Mouse (Mus musculus): ENCODE results near the gene 4921524J17Rik.
A peak's percentile ranks its signal among the peaks of the same experiment; 100 is the strongest.

4921524J17Rik gene

GRCm38 (mm10) chr8:85435736-85436135 is 3.1 kb upstream of the 4921524J17Rik start:
- no peak for DNase-seq

GRCm38 (mm10) chr8:85434817-85435216 is 2.2 kb upstream of the 4921524J17Rik start:
- no peak for DNase-seq

- no peak for DNase-seq
Observed at GRCm38 (mm10) chr8:85433017-85433393, 372 bp upstream of the 4921524J17Rik start.

- no peak for DNase-seq
Observed at GRCm38 (mm10) chr8:85431281-85432167, 1.1 kb downstream of the 4921524J17Rik start.

GRCm38 (mm10) chr8:85430801-85431200 is 1.8 kb downstream of the 4921524J17Rik start:
- DNase-seq, result no peak

DNA sequence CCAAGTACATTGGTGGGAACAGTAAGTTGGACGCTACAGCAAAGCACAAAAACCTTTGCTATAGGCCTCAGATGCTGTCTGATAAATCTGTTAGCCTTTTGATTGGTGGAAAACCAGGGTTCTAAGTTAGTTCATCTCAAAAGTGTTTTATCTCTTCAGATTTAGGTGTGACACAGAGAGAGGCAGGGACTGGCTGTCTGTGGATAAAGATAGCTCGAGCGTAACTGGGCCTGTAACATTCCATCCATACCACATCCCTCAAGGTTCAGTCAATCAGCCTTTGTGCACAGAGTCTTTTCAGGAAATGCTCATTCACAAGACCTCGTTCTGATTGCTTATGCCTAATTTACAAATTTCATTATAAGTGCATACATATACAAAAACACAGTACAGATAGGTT is 3.4 kb downstream of the 4921524J17Rik start:
- DNase-seq, result no peak

DNA sequence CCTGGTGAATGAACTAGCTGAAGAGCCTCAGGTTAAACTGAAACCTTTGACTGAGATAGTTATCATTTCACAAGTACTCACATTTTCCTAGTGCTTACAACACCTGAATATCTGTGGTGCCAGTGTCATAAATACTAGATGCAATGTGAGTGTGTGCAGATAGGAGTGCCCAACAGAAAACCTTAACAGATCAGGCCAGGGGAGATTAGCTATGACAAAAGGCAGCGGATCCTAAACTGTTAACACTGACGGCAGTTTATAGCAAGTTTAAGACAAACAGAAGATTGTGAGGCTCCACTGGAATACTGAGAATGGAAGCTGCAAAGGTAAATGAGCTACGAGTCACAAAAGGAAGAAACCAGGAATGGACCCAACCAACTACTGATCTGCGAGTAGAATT is 5.6 kb downstream of the 4921524J17Rik start:
- no peak for DNase-seq

GRCm38 (mm10) chr8:85421329-85421728 is 11.3 kb downstream of the 4921524J17Rik start:
- no peak for DNase-seq

GRCm38 (mm10) chr8:85408526-85408925 is 24.1 kb downstream of the 4921524J17Rik start:
- no peak for DNase-seq

DNA sequence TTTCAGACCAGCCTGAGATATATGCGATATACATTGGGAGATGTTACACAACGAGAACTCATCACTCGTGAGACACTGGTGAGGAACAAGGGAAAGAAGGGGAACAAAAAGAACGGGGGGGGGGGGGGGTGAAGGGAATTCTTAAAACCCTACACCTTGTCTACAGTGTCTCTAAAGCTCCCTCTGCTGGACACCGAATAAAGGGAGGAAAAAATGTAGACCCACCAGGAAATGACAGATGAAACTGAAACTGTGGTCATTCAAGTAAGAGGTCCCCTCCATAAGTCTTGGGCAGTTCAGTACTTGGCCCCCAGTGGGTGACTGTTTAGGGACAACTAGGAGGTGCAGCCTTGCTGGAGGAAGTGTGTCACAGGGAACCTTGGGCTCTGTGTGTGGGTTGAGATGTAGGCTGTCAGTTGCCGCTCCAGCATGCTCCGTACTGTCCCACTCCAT is 24.6 kb downstream of the 4921524J17Rik start:
- peak; percentile 13 for DNase-seq

GRCm38 (mm10) chr8:85405961-85406360 is 26.7 kb downstream of the 4921524J17Rik start:
- no peak for DNase-seq

DNA sequence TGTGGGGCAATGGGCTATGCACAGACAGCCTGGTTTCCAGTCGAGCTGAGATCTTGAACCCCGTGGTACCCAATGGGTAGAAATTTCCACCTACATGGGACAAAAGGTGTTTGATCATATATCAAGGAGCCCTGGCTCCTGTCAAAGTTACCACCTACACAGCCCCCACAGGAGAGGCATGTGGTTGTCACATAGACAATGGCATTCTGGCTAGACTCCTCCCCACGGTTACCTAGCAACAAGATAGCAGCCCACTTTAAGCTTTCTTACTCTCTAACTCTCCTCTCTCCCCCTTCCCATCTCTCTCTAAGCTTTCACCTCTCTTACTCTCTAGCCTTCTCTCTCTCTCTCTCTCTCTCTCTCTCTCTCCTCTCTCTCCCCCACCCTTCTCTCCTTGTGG is 27.2 kb downstream of the 4921524J17Rik start:
- no peak for DNase-seq

GRCm38 (mm10) chr8:85398548-85398947 is 34.1 kb downstream of the 4921524J17Rik start:
- DNase-seq, result no peak

DNA sequence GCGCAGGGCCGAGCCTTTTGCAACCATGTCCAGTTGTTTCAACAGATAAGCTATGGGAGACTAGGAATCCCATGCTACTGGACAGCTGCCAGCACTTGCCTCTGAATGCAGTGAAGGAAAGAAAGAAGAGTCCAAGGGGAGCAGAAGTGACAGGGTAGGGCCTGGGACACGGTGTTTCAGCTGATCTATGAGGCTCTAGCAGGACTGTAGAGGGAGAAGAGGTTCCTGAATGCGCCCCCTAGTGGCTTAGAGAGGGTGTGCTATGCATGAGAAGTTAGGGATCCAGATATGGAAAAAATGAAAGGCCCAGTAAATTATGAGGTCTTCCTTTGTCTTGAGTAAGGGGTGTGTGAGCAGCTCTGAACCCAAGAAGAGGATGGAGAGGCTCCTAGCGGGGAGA is 35.1 kb downstream of the 4921524J17Rik start:
- peak; percentile 26 for DNase-seq

DNA sequence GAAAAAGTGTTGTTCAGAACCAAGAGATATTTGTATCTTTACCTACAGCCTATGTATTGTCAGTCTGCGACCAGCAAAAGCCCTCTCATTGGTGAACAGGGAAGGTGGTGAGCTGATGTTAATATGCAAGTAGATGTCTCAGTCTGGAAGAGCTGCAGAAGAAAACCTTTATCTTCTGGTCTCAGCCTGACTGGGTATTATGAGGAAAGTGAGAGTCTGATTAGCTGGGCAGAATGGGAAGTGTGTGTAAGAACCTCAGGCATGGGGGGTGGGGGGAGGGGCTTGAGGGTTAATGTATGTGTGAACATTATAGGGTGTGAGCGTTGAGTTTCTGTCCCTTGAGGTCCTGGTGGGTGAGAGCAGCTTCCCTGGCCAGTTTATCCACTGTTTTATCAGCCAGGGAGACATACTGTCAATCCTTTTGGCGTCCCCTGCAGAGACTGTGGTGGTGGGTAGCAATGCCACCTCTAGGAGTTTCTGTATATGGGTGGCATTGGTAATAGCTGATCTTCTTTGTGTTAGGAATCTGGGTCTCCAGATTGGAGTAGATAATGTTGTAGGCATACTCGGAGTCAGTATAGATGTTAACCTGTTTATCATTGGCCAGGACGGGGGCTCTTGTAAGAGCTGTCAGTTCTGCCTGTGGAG is 36.1 kb downstream of the 4921524J17Rik start:
- no peak for DNase-seq

GRCm38 (mm10) chr8:85395681-85396431 is 36.8 kb downstream of the 4921524J17Rik start:
- no peak for DNase-seq

- DNase-seq, result no peak
Observed at GRCm38 (mm10) chr8:85395017-85395416, 37.6 kb downstream of the 4921524J17Rik start.

DNA sequence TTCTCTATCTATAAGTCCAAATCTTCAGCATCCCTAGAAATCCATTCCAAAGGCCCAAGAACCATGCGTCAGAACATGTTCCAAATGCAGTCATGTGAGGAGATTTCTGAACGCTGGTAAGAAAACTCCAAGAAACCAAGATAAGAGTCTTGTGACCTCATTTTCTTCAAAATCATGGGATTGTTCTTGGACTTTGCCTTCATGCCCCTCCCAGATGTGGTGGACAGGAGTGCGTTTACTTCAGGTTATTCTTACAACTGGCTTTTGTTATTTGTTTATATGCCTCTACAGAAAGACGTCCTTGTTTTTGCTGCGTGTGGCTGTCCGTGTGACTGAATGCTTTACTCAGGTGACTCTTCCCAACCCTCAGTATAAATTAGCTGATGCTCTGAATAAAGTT is 39.4 kb downstream of the 4921524J17Rik start:
- no peak for DNase-seq

DNA sequence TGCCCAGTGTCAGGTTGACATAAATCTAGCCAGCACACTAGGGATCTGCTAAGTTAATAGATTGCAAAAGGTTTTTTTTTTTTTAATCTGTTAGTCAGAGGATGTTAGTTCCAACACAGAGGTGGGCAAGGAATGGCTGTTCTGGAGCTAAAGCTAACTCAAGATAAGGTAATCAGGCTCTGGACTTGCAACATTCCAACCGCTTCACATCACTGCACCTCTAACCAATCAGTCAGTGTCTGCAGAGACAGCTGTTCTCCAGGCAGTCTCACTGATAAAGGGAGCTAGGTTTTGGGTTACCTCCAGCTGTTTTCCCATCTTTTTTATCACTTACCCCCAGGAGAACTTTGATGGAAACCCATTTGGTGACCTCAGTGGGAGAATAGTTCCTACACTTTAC is 41.2 kb downstream of the 4921524J17Rik start:
- no peak for DNase-seq

DNA sequence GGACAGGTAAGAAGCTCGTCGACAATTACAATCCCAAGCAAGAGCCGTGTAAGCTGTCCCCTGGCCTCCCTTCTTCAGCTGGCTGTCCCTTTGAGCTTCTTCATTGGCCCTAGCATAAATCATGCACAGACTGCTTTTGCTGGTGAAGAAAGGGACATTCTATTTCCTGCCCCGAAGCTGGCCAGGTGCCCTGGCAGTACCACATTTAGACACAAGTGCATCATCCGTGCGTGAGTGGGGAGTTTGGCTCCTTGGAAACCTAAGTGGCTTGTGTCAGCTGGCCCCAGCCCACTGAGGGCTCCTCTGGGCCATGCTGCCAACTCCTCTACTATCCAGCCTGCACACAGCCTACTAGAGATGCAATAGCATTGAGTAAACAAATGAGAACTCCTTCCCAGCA is 46.4 kb downstream of the 4921524J17Rik start, which contains the start of gene Mylk3:
Gene Mylk3 (minus strand): TSS at position 141 of the 400 bp plus-strand sequence.
- DNase-seq, result peak; percentile 30

DNA sequence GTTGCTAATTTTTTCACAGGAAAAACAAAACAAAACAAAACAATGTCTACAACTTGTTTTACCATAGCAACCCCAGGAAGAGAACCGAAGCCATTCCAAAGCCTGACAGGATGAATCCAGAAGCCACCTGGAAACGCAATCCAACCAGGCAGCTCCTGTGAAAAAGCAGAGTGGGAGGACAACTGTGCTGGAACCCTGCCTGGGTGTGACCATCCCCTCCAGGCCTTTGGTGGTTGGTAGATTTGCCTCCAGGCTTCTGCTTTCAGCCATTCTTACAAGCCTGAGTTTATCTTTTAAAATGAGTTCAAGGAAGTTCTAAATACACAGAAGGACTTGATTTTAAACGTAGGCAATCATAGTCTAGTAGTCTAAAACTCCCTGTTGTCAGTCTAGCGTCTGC is 50.7 kb downstream of the 4921524J17Rik start:
- peak; percentile 23 for DNase-seq

DNA sequence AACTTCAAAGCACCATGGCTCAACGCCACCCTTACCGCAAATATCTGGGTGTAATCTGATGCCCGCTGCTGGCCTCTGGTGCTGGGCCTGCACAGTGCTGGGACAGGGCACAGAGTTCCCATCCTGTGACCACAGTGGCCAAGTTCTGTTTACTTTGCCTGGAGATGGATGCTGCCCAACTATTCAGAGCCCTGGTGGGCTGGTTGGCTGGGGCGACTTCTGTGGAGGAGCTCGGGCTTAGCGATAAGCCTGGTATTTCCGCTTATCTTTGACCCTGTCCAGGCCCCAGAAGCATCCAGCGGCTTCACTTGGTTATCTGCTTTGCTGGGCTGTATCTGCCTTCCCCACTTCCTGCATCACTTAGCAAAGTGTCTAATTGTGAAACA is 51.8 kb downstream of the 4921524J17Rik start:
- no peak for DNase-seq

GRCm38 (mm10) chr8:85380123-85380823 is 52.4 kb downstream of the 4921524J17Rik start:
- no peak for DNase-seq

All from right cerebral cortex, postnatal 14 days (tissue).